Mouse (Mus musculus) 3134 (cell line): Measurements from ENCODE around the gene Ipmk.
A peak's percentile ranks its signal among the peaks of the same experiment; 100 is the strongest.
"Not testable (repeated sequence)": the region's sequence is repeated elsewhere in the genome, so short reads cannot be mapped to it uniquely, and the experiment has no call there.

Source experiments
- DNase-seq: peaks from one replicate; pipeline ENCODE4 v3.0.0-alpha.2; 2011; ENCODE audit warnings: low spot score; ENCODE audit not compliant: insufficient read length; ENCODE audit errors: extremely low read depth

Ipmk gene

GRCm38 (mm10) chr10:71413401-71413800 is 65.8 kb downstream of the Ipmk start:
- no peak for DNase-seq

GRCm38 (mm10) chr10:71421531-71421930 is 74.0 kb downstream of the Ipmk start:
- DNase-seq = peak; percentile 19

GRCm38 (mm10) chr10:71422047-71423037 is 74.8 kb downstream of the Ipmk start:
- peak; percentile 13 for DNase-seq

- no peak for DNase-seq
Observed at GRCm38 (mm10) chr10:71426740-71427139, 79.2 kb downstream of the Ipmk start.

DNA sequence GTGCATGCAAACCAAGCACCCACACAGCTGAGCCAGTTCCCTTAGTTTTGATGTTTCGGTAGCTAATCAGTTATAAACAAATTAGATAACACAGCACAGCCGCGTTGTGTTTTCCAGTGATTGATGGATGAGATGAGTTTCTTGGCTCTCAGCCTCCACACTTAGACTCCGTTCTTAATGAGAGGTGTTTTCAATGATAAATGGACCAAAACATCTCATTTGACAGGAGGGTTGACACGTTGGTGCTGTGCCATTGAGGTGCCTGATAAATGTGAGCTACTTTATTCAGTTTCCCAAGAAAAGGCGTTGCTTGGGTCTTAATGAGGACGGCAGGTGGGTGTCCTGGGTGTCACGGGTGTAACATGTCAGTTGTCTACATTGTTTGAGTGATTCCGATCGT is 79.8 kb downstream of the Ipmk start:
- no peak for DNase-seq

DNA sequence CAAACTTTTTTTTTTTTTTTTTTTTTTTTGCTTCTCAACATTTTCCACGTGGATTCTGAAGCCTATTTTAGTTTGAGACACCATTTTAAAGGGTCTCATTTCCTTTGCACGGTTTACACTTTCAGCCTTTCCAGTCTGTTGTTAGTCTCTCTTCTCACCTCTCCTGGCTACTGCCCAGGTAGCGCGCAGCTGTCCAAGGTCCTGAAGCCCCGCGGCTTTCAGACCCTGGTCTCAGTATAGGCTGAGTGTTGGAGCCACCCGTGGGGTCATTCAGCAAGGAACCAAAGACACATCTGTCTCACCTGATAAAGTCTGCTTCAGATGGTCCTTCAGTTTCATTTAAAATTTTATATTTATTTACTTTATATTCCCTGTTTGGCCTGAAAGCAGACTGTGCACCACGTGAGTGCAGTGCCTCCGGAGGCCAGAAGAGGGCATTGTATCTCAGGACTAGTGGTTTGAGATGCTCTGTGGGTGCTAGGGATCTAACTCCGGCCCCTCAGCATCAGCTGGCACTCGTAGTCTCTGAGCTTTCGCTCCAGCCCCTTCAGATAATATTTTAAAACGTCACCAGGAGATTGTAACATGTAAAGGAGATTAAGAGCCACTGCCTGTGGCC is 80.8 kb downstream of the Ipmk start:
- no peak for DNase-seq

DNA sequence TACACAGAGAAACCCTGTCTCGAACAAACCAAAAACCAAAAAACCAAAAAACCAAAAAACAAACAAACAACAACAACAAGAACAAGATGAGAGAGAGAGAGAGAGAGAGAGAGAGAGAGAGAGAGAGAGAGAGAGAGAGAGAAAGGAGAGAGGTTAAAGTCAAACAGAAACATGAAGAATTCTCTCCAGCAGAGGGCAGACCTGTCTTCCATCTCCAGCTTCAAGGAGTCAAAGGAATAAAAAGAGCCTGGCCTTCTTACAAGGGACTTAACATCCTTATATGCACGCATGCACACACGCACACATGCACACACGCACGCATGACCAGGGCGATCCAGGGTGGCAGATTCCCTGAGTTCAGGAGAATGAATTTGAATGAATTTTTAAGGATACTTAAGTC is 83.1 kb downstream of the Ipmk start:
- DNase-seq = peak; percentile 5

- no peak for DNase-seq
Observed at GRCm38 (mm10) chr10:71443086-71443485, 95.5 kb downstream of the Ipmk start.

DNA sequence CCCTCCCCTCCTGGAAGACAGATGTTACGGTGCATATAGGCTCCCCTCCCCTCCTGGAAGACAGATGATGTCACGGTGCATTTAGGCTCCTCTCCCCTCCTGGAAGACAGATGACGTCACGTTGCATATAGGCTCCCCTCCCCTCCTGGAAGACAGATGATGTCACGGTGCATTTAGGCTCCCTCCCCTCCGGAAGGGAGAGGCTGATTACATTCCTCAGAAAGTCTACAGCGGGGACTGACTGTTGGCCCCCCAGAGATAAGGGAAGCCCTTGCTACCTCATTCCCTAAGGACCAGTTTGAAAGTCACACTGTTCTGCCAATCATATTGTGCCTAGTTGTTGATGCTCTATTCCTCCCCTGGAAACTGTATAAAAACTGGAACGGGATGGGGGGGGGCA is 100.1 kb downstream of the Ipmk start:
- no peak for DNase-seq

DNA sequence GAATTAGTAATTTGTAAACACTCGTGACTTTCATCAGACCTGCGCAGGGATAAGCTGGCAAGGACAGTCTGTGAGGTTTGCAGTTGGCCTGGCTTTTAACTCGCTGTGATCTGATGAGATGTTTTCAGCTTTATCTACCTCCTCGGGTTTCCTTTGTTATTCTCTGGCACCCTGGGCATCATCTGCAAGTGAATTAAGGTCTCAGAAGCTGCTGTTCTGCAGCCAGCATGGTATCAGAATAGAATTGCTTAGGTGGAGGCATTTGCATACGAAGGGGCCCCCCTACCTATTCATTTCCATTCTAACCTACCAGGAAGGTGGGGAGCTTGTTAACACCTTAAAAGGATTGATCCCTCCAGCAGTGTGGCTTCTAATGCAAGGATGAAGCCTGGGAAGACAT is 100.7 kb downstream of the Ipmk start:
- DNase-seq = no peak

GRCm38 (mm10) chr10:71455355-71455754 is 107.8 kb downstream of the Ipmk start:
- DNase-seq = no peak

DNA sequence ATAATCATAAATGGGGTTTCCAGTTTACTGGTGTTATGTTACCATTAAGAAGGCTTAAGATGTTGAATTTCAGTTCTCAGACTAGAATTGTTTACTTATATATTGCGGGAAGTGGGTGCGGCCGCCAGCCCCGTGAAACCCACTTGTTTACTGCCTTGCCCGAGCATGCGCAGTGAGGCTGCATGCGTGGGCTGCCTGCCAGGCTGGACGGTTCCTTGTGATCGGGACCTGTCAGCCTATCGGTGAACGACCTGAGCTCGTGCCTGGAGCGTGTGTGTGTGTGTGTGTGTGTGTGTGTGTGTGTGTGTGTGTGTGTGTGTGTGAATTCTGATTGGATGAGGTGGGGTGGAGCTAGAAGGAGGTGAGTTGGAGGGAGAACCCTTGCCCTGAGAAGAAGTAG is 114.8 kb downstream of the Ipmk start:
- not testable (repeated sequence) for DNase-seq

- DNase-seq = no peak
Observed at GRCm38 (mm10) chr10:71464417-71464816, 116.9 kb downstream of the Ipmk start.

DNA sequence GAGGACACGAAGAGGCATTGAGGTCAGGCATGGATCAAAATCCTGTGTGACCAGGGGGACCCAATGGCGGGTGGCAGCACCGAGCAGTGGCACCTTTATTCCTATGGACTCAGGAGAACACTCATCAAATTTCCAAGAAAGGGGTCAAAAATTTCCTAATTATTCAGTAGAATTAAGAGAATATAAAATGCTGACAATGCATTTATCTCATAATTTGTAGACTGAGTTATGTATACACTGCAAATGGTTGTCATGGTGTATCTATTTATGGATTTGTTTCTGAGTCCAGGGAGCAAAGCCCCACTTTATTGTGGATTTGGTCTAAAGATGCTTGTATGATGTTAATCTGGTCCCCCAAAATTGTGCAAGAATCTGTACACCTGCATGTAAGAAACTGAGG is 120.8 kb downstream of the Ipmk start:
- DNase-seq = no peak

GRCm38 (mm10) chr10:71469751-71470150 is 122.2 kb downstream of the Ipmk start:
- DNase-seq = no peak

DNA sequence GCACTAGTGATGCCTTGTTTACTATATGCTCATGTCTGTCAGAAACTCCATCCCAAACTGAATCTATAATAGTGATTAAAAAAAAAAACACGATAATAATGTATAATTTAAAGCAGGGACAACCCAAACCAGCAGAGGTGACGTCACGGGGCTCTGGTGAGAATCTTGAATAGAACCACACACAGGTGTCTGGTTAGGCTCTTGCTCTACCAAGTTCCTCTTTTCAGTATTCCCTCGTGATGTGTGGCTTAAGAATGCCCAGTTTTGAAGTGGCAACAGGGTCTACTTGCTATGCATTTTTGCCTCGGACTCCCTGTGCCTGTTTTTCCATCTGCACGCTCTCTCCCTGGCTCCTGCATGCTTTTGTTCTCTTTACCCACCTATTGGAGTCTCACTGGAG is 124.5 kb downstream of the Ipmk start:
- no peak for DNase-seq

- no peak for DNase-seq
Observed at GRCm38 (mm10) chr10:71473590-71473989, 126.0 kb downstream of the Ipmk start.

DNA sequence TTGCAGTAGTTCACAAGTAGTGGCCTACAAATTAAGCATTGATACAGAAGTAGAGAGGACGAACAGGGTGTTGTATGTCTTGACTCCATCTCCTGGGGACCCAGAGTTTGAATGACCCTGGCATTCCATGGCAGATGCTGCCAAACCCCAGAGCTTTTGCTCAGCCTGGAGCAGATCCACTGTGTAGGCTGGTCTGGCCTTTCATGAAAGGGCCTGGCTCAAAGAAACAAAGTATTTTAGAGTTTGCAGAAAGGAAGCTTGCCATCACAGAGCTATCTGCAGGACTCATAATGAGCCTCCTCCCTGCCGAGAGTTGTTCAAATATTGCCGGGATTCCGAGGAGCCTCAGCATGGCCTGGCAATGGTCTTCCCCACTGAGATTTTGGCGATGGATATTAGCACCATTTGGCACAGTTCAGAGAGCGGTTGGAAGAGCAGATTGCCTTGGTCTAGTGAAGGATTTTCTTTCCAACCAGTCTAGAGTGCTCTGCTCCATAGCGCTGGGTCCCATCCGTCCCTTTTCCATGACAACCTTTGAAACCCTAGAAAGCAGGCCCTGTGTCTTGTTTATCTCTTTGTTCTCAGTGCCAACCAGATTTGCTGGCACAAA is 129.0 kb downstream of the Ipmk start:
- no peak for DNase-seq

DNA sequence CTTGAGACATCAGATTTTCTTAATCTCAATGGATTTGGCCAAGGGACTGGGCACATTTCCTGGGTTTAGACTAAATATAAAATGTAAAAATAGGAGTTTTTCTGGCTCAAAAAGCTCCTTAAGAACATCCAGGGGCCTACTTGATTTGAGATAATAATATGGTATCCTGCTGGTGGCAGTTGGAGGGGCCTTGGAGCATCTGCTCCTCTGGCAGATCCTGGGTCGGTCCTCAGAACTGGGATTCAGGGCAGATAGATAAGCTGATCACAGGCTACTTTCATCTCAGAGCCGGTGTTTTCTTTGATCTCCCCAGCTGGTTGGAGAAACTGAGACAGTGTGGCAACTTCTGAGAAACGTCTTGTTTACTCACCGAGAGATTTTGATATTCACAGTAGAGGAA is 129.6 kb downstream of the Ipmk start:
- no peak for DNase-seq

GRCm38 (mm10) chr10:71479700-71480325 is 132.2 kb downstream of the Ipmk start:
- DNase-seq = peak; percentile 10
